Mouse (Mus musculus): ENCODE data around the gene Eef2. TPM values are rescaled to one million over a fixed set of nuclear protein-coding genes. Genes with fewer than 3 reads are reported as not detected.

Eef2 gene
- polyA plus RNA-seq (2014; fragmentation: Nextera tagmentation; extraction: Ambion mirVana): 428 TPM in 2 replicates

GRCm38 (mm10) chr10:81176466-81177271, at the start of gene Eef2:
Eef2 (plus strand) TSS chr10:81176631.
- WGBS: under 1% methylated on average over 77 of the region's 77 CpGs
- Histone ChIP-seq H3K27me3 (ENCODE audit: control insufficient read depth, insufficient read depth, low read length) (no peaks in the 10 kb centered on the region), H3K4me1 (ENCODE audit: control insufficient read depth, insufficient read depth, low read length) (peaks cover 25% of the 10 kb centered on the region), H3K9ac (ENCODE audit: low read length) (peak within 1 kb of the TSS; percentile 99), H3K27ac (replicated peaks; ENCODE audit: low read depth, low read length) (peak within 1 kb of the TSS; percentile 88), H3K36me3 (ENCODE audit: control insufficient read depth, insufficient read depth, low read length) (peaks cover 40% of the 10 kb centered on the region), H3K4me3 (ENCODE audit: low read depth, low read length) (peak within 1 kb of the TSS; percentile 89), H3K4me2 (ENCODE audit: low read depth, severe bottlenecking) (peak within 1 kb of the TSS; percentile 96), H3K9me3 (ENCODE audit: control insufficient read depth, low read length) (no peaks in the 10 kb centered on the region)
- ATAC-seq (ENCODE audit: insufficient number of reproducible peaks, low FRiP score, low TSS enrichment, low read depth): peak; percentile 77
- peak; percentile 99 for DNase-seq (ENCODE audit: low spot score)

GRCm38 (mm10) chr10:81134181-81134587, 42.2 kb upstream of the Eef2 start:
- no peaks in the 10 kb centered on the region for H3K36me3 ChIP-seq (ENCODE audit: control insufficient read depth, insufficient read depth, low read length)
- H3K9me3 ChIP-seq (ENCODE audit: control insufficient read depth, low read length): no peaks in the 10 kb centered on the region
- no peak overlapping the region for H3K4me3 ChIP-seq (ENCODE audit: low read depth, low read length)
- H3K27me3 ChIP-seq (ENCODE audit: control insufficient read depth, insufficient read depth, low read length): peaks cover 19% of the 10 kb centered on the region
- peak overlapping the region; percentile 8; the same call in 1 of the 2 replicates for H3K4me2 ChIP-seq (ENCODE audit: low read depth, severe bottlenecking)
- H3K9ac ChIP-seq (ENCODE audit: low read length): no peak overlapping the region
- WGBS: 2% methylated on average over 16 of the region's 16 CpGs
- H3K4me1 ChIP-seq (ENCODE audit: control insufficient read depth, insufficient read depth, low read length): peaks cover 14% of the 10 kb centered on the region
- no peak overlapping the region for H3K27ac ChIP-seq (replicated peaks; ENCODE audit: low read depth, low read length)
- DNase-seq (ENCODE audit: low spot score) (peak; percentile 43), ATAC-seq (ENCODE audit: insufficient number of reproducible peaks, low FRiP score, low TSS enrichment, low read depth) (no peak)

DNA sequence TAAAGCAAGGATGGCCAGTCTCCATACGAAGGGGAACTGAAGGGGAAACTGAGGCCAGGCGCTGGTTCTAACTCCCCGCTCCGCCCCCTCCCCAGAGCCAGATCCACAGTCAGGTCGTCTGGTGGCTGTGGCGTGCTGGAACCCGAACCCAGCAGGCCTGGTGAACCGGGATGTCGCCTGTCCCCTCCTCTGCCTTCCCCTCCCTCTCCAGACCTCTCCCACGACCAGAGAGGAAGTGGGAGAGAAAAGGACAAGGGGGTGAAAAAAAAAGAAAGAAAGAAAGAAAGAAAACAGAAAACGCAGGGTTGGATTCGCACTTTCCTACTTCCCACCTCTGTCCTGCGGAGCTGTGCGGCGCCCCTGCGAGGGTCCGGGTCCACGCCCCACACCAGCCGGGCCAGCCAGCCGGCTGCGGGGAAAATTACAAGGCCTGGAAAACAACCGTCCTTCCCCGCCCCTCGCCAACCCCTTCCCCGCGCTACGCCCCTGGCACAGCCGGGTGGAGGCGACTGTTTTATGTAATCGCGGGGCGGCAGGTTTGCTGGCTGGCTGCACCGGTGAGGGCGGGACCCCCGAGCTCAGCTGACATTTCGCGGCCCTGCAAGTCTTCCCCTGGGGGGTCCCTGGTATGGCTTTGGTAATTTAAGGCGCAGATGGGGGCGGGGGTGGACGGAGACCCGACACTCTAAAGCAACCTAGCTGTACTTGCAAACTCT, 41.3 kb upstream of the Eef2 start, which contains the start of gene Zbtb7a:
Gene Zbtb7a (plus strand): TSS at position 255 of the 716 bp plus-strand sequence.
- Histone ChIP-seq H3K9ac (ENCODE audit: low read length) (peak within 1 kb of the TSS; percentile 94), H3K27me3 (ENCODE audit: control insufficient read depth, insufficient read depth, low read length) (peaks cover 19% of the 10 kb centered on the region), H3K4me2 (ENCODE audit: low read depth, severe bottlenecking) (peak within 1 kb of the TSS; percentile 99), H3K27ac (replicated peaks; ENCODE audit: low read depth, low read length) (peak within 1 kb of the TSS; percentile 94), H3K9me3 (ENCODE audit: control insufficient read depth, low read length) (no peaks in the 10 kb centered on the region), H3K4me1 (ENCODE audit: control insufficient read depth, insufficient read depth, low read length) (peaks cover 14% of the 10 kb centered on the region), H3K36me3 (ENCODE audit: control insufficient read depth, insufficient read depth, low read length) (no peaks in the 10 kb centered on the region), H3K4me3 (ENCODE audit: low read depth, low read length) (peak within 1 kb of the TSS; percentile 82)
- no peak for ATAC-seq (ENCODE audit: insufficient number of reproducible peaks, low FRiP score, low TSS enrichment, low read depth)
- 3% methylated on average over 41 of the region's 41 CpGs for WGBS
- peak; percentile 70 for DNase-seq (ENCODE audit: low spot score)

DNA sequence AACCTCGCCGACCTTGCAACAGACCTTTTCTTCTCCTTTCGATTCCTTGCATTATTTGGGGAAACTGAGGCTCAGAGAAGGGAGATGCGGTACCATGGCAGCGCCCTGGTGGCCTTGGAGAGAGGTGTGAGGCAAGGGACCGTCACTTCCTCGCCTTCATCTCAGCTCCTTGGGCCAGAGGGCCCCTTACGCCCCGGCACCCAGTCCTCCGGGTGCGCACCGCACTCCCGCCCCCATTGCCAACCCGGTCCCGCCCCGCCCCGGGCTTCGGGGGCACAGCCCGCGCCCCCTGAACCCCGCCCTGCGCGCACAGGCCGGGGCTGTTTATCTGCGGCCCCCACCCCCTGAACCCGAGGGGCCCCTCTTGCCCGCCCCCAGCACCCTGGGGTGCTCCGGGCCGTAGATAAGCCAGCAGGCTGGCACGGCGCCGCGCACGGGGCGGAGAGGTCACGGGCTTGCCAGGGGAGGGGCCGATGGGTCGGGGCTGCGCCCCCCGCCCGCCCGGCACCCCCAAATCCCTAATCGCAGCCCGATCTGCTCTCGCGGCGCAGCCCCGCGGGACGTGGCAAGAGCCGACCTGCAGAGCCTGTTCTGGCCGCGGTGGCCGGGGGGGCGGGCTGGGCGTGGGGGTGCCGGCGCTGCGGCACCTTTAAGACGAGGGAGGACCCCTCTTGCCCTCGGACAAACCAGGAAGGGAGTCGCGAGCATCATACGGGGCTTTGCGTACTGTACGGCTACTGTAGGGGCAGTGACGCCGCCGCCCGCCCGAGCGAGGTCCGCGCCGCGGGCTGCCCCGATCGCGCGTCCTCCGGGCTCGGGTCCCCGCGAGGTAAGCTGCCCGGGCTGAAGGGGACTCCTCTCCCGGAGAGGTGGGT, 40.4 kb upstream of the Eef2 start:
- Histone ChIP-seq H3K4me1 (ENCODE audit: control insufficient read depth, insufficient read depth, low read length) (peaks cover 24% of the 10 kb centered on the region), H3K9ac (ENCODE audit: low read length) (peak overlapping the region; percentile 94), H3K36me3 (ENCODE audit: control insufficient read depth, insufficient read depth, low read length) (no peaks in the 10 kb centered on the region), H3K4me3 (ENCODE audit: low read depth, low read length) (peak overlapping the region; percentile 82), H3K27me3 (ENCODE audit: control insufficient read depth, insufficient read depth, low read length) (peaks cover 19% of the 10 kb centered on the region), H3K4me2 (ENCODE audit: low read depth, severe bottlenecking) (peak overlapping the region; percentile 99), H3K9me3 (ENCODE audit: control insufficient read depth, low read length) (no peaks in the 10 kb centered on the region), H3K27ac (replicated peaks; ENCODE audit: low read depth, low read length) (peak overlapping the region; percentile 94)
- under 1% methylated on average over 71 of the region's 86 CpGs for WGBS
- DNase-seq (ENCODE audit: low spot score) (peak; percentile 78), ATAC-seq (ENCODE audit: insufficient number of reproducible peaks, low FRiP score, low TSS enrichment, low read depth) (peak; percentile 5; the same call in 1 of the 2 replicates)

GRCm38 (mm10) chr10:81136706-81137231, 39.7 kb upstream of the Eef2 start:
- DNase-seq (ENCODE audit: low spot score): peak; percentile 87
- H3K9me3 ChIP-seq (ENCODE audit: control insufficient read depth, low read length): no peaks in the 10 kb centered on the region
- under 1% methylated on average over 48 of the region's 50 CpGs for WGBS

GRCm38 (mm10) chr10:81137252-81138130, 38.9 kb upstream of the Eef2 start:
- H3K4me2 ChIP-seq (ENCODE audit: low read depth, severe bottlenecking): peak overlapping the region; percentile 99
- ATAC-seq (ENCODE audit: insufficient number of reproducible peaks, low FRiP score, low TSS enrichment, low read depth): peak; percentile 90
- peak overlapping the region; percentile 82 for H3K9ac ChIP-seq (ENCODE audit: low read length)
- H3K27ac ChIP-seq (replicated peaks; ENCODE audit: low read depth, low read length): peak overlapping the region; percentile 84
- H3K27me3 ChIP-seq (ENCODE audit: control insufficient read depth, insufficient read depth, low read length): peaks cover 19% of the 10 kb centered on the region
- H3K4me1 ChIP-seq (ENCODE audit: control insufficient read depth, insufficient read depth, low read length): peaks cover 28% of the 10 kb centered on the region
- no peaks in the 10 kb centered on the region for H3K9me3 ChIP-seq (ENCODE audit: control insufficient read depth, low read length)
- H3K36me3 ChIP-seq (ENCODE audit: control insufficient read depth, insufficient read depth, low read length): no peaks in the 10 kb centered on the region
- peak; percentile 100 for DNase-seq (ENCODE audit: low spot score)
- H3K4me3 ChIP-seq (ENCODE audit: low read depth, low read length): peak overlapping the region; percentile 82
- WGBS: under 1% methylated on average over 72 of the region's 89 CpGs

More at GRCm38 (mm10) chr10:81136706-81137231, 39.7 kb upstream of the Eef2 start:
- Histone ChIP-seq H3K27me3 (ENCODE audit: control insufficient read depth, insufficient read depth, low read length) (peaks cover 19% of the 10 kb centered on the region), H3K4me3 (ENCODE audit: low read depth, low read length) (peak overlapping the region; percentile 82), H3K36me3 (ENCODE audit: control insufficient read depth, insufficient read depth, low read length) (no peaks in the 10 kb centered on the region), H3K4me1 (ENCODE audit: control insufficient read depth, insufficient read depth, low read length) (peaks cover 27% of the 10 kb centered on the region), H3K27ac (replicated peaks; ENCODE audit: low read depth, low read length) (peak overlapping the region; percentile 94), H3K9ac (ENCODE audit: low read length) (peak overlapping the region; percentile 94), H3K4me2 (ENCODE audit: low read depth, severe bottlenecking) (peak overlapping the region; percentile 99)
- peak; percentile 69 for ATAC-seq (ENCODE audit: insufficient number of reproducible peaks, low FRiP score, low TSS enrichment, low read depth)

DNA sequence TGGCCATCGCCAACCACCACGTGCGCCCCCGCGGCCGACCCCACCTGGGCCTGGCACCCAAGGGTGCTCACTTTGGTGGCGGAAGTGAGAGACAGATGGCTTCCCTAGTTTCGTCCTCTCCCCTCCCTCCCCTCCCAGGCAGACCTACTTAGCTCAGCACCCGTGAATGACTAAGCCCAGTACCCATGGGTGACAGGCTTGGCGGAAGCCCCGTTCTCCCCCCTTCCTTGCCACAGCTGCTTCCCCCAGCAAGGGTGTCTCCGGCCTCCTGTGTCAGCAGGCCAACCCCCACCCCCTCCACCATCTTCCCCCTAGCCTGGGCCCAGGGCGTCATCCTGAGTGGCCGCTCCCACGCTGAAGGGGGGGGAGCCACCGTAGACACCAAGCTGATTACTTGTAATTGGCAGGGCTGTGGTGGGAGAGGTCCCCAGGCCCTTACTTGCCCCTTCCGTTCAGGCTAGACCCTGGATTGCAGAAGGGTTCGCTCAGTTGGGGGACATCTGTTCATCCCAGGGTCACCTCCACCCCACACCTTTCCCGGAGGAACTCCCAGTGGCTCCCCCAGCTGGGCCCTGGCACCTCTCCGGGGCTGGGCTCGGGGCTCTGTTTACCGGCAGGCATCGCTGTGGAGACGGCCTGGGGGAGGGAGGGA, 38.2 kb upstream of the Eef2 start:
- peak; percentile 53 for DNase-seq (ENCODE audit: low spot score)
- Histone ChIP-seq H3K4me2 (ENCODE audit: low read depth, severe bottlenecking) (peak overlapping the region; percentile 83), H3K9ac (ENCODE audit: low read length) (peak overlapping the region; percentile 82), H3K9me3 (ENCODE audit: control insufficient read depth, low read length) (no peaks in the 10 kb centered on the region), H3K4me3 (ENCODE audit: low read depth, low read length) (peak overlapping the region; percentile 82), H3K27ac (replicated peaks; ENCODE audit: low read depth, low read length) (peak overlapping the region; percentile 84; the same call in 1 of the 2 replicates), H3K36me3 (ENCODE audit: control insufficient read depth, insufficient read depth, low read length) (no peaks in the 10 kb centered on the region; the same call in 1 of the 2 replicates), H3K4me1 (ENCODE audit: control insufficient read depth, insufficient read depth, low read length) (peaks cover 28% of the 10 kb centered on the region), H3K27me3 (ENCODE audit: control insufficient read depth, insufficient read depth, low read length) (peaks cover 19% of the 10 kb centered on the region)
- WGBS: under 1% methylated on average over 18 of the region's 24 CpGs
- no peak for ATAC-seq (ENCODE audit: insufficient number of reproducible peaks, low FRiP score, low TSS enrichment, low read depth)

All from limb, embryonic 11.5 days (tissue).